Mouse (Mus musculus) brain, embryonic 14.5 days (tissue): ENCODE results near the gene Apoc1.

Source experiments
- CTCF ChIP-seq: fragments of 200-500 bp; IDR thresholded peaks from 2 replicates; pipeline ENCODE4 v1.5.1; 2012; ENCODE audit warnings: inconsistent platforms, mild to moderate bottlenecking, moderate library complexity, borderline replicate concordance; ENCODE audit not compliant: insufficient read depth, insufficient read length; ENCODE audit errors: extremely low read depth
- POLR2A ChIP-seq: fragments of 200-500 bp; IDR thresholded peaks from 2 replicates; pipeline ENCODE4 v1.6.1; 2012; ENCODE audit warnings: mild to moderate bottlenecking, inconsistent platforms, borderline replicate concordance; ENCODE audit not compliant: poor library complexity, insufficient read depth, insufficient read length, severe bottlenecking; ENCODE audit errors: extremely low read depth

DNA sequence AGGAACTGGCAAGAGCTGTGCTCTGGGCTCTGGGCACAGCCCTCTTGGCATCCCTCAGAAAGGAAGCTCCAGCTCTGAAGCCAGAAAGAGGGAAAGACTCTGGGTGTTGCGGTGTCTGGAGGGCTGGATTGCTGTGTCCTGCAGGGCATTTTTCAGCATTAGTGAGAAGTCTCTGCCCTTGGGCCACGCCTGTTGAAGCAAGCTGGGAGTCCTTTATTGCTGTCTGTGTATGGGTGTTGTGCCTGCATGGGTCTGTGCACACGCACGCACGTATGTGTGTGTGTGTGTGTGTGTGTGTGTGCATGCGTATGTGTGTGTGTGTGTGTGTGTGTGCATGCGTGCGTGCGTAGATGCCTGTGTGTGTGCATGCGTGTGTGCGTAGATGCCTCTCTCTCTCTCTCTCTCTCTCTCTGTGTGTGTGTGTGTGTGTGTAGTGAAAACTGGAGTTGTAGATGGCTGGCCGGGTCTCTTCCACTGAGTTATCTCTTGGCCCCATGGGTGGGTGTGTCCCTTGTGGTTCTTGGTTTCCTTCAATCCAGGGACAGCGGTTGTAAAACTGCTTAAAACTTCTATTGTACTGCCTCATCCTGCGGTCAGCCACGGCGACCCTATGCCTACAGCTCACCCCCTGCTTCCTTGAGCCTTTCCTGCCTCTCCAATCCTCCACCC lies 44.1 kb upstream of the Apoc1 start:
- TF ChIP-seq CTCF (no peak), POLR2A (no peak)
